Mouse (Mus musculus): ENCODE results near the gene Faf1. TPM values are rescaled to one million over a fixed set of nuclear protein-coding genes. Genes with fewer than 3 reads are reported as not detected.

The Faf1 gene
- polyA plus RNA-seq, 1 experiment from 2014 or later: 23.0 TPM

DNA sequence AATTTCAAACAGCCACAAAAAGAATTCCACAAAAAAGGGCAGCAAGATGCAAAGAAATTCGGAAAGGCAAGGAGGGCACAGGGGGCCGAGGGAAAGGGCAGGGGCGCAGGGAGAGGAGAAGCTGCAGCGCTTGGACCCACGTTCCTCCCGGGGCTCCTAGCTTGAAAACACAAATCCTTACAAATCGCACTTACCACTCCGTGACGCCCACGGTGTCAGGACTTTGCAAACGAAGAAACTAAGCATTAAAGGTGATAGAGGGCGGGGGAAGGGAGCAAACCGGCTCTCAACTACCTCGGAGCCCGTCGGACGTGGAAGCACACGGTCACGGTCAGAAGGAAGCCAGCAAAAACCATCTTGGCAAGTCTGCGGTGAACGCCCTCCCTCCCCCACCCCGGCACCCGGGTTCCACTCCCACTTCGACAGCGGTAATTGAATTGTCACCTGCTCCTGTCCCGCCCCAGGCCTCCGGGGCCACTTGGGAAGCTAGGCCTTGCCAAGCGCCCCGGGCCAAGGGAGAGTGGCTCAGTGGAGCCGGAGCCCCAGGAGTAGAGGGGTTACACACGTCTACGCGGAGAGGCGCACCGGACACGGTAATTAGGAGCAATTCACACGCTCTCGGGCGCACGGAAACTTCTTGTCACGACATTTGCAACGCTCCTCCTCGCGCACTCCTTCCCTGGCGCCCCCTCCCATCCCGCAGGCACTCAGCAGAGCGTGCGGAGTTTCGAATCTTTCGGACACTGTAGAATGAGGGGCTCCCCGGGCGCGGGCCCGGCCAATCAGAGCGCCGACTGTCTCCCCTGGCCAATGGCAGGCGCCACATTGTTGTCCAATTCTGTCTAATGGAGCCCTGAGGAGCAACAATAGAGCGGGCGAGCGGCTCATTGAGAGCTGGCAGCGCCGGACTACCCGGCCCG, 301.0 kb downstream of the Faf1 start, which contains the start of gene Dmrta2:
Gene Dmrta2, plus strand, starts transcription at position 906 of the 920 bp plus-strand sequence.
- WGBS: under 1% methylated on average over 64 of the region's 64 CpGs
- ATAC-seq (ENCODE audit: insufficient number of reproducible peaks, low FRiP score, low TSS enrichment, low read depth): no peak
- Histone ChIP-seq H3K4me3 (peak within 1 kb of the TSS; percentile 42), H3K36me3 (no peaks in the 10 kb centered on the region), H3K27ac (no peak within 1 kb of the TSS), H3K9ac (no peak within 1 kb of the TSS), H3K9me3 (no peaks in the 10 kb centered on the region), H3K4me1 (peaks cover 44% of the 10 kb centered on the region), H3K4me2 (peak within 1 kb of the TSS; percentile 75), H3K27me3 (peaks cover 97% of the 10 kb centered on the region)

DNA sequence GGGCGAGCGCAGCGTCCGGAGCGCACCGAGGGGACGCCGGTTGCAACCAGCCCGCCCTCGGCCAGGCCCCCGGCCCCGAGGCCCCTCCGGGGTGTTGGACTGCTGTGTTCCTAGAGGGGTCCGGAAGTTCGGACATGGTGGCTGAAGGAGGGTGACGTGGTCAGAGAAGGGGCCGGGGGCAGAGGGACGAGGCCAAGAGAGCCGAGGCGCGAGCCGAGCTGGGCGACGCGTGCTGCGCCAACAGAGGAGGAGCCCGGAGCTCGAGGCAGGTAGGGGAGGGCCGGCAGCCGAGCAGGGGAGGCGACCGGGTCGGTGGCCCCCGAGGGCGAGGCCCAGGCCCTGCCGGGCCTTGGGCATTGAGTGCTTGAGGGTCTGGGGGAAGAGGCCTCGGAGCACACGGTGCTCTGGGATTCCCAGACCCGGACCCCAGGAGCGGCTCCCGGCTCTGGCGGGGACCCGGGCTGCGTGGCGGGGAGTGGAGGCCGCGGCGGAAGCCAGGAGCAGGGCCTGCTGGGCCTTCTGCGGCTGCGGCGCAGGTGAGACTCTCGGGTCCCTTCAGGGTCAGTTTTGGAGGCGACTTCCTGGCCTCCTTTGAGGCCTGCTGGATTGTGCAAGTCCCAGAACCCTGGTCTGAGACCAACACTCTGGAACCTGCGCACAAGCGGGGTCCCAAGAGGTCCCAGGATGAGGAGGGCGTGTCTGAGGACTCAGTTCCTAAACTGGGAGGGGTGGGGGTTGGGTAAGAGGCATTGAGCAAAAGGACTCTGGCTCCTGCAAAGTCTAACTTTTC, 301.9 kb downstream of the Faf1 start:
- Histone ChIP-seq H3K4me2 (peak overlapping the region; percentile 75), H3K4me1 (peaks cover 48% of the 10 kb centered on the region), H3K9me3 (no peaks in the 10 kb centered on the region), H3K4me3 (peak overlapping the region; percentile 42), H3K9ac (no peak overlapping the region), H3K27ac (no peak overlapping the region), H3K36me3 (no peaks in the 10 kb centered on the region), H3K27me3 (peaks cover 98% of the 10 kb centered on the region)
- ATAC-seq (ENCODE audit: insufficient number of reproducible peaks, low FRiP score, low TSS enrichment, low read depth): no peak
- 1% methylated on average over 56 of the region's 56 CpGs for WGBS

DNA sequence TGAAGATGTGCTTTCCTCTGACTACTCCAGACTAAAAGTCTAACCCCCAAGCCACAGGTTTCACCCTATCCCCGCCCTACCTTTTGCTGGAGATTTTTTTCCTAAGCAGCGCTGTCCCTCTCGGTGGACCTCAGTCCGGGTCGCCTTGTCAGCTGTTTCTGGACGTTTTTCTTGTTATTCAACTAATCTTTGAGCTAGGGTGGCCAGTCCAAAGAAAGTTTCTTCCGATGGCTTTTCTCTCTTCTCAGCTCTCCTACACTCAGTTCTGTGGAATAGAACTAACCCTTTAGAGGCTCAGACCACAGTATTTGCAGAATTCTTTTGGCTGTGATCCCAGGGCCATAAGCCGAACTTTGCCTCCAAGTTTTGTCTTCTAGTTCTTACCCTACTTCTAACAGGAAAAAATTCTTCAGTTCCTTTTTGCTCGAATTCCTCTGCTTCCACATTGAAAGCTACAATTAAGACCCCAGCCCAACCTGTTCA, 302.5 kb downstream of the Faf1 start:
- whole genome bisulfite sequencing: 3% methylated on average over 9 of the region's 9 CpGs

DNA sequence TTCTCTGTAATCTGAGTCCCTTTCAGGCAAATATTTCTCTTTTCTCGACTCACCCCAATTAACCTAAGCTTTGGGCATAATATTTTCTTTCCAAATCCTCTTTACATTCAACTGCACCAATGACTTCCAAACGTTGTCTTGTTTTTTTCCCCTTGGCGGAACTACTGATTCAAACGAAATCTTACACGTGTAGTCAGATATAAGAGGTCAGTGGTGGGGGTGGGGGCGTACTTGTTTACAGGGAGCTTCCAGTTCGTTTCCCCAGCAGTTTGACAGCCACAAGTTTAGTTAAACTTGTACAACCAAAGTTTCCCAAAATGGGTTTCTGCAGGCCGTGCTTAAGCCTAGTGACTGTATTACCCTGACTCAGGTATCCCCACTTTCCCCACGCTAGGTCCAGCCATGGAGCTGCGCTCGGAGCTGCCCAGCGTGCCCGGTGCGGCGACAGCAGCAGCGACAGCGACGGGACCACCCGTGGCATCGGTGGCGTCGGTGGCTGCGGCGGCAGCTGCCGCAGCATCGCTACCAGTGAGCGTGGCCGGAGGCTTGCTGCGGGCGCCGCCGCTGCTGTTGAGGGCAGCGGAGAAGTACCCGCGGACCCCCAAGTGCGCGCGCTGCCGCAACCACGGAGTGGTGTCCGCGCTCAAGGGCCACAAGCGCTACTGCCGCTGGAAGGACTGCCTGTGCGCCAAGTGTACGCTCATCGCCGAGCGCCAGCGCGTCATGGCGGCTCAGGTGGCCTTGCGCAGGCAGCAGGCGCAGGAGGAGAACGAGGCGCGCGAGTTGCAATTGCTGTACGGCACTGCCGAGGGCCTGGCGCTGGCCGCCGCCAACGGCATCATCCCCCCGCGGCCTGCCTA, 303.3 kb downstream of the Faf1 start:
- Histone ChIP-seq H3K27ac (no peak overlapping the region), H3K36me3 (no peaks in the 10 kb centered on the region), H3K4me1 (peaks cover 56% of the 10 kb centered on the region), H3K9ac (no peak overlapping the region), H3K27me3 (peaks cover 98% of the 10 kb centered on the region), H3K9me3 (no peaks in the 10 kb centered on the region), H3K4me2 (peak overlapping the region; percentile 32), H3K4me3 (peak overlapping the region; percentile 24)
- ATAC-seq (ENCODE audit: insufficient number of reproducible peaks, low FRiP score, low TSS enrichment, low read depth): no peak
- WGBS: 1% methylated on average over 62 of the region's 66 CpGs

More for the DNA sequence above, 302.5 kb downstream of the Faf1 start:
- H3K4me1 ChIP-seq: peaks cover 54% of the 10 kb centered on the region
- no peak overlapping the region; the same call in 1 of the 2 replicates for H3K4me2 ChIP-seq
- no peak overlapping the region for H3K4me3 ChIP-seq
- peaks cover 98% of the 10 kb centered on the region for H3K27me3 ChIP-seq
- no peak for ATAC-seq (ENCODE audit: insufficient number of reproducible peaks, low FRiP score, low TSS enrichment, low read depth)
- no peaks in the 10 kb centered on the region for H3K9me3 ChIP-seq
- H3K36me3 ChIP-seq: no peaks in the 10 kb centered on the region
- H3K27ac ChIP-seq: no peak overlapping the region
- H3K9ac ChIP-seq: no peak overlapping the region

DNA sequence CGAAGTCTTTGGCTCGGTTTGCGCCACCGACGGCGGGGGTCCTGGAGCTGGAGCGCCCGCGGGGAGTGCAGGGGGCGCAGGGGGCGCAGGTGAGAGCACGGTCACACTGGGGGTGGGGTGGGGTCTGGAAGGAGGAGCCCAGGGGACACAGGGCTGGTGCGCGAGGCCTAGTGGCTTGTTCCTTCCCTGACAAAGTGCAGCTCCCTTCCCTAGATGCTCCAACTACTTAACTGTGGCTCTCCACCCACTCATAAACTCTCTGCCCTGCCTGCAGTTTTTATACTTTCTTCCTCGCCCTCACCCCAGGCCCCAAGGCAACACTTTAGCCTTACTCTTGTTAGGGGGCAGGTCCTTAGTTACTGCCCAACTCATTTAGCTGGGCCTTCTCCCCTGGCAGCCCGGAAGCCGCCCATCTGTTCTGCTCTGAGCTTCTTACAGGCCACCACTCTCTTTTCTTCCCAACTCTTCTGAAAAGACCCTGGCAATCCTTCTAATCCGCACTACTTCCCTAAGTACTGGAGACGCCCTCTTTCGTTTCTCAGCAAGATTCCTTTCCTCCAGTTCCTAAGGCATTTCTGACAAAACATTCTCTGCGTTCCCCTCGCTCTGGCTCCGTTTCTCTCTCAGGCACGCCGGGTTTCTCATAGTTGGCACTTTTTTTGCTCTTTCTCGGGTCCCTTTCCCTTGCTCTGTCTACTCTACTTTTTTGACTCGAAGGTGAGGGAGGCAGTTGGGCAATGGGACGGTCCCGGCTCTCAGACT, 304.1 kb downstream of the Faf1 start:
- H3K9ac ChIP-seq: no peak overlapping the region

DNA sequence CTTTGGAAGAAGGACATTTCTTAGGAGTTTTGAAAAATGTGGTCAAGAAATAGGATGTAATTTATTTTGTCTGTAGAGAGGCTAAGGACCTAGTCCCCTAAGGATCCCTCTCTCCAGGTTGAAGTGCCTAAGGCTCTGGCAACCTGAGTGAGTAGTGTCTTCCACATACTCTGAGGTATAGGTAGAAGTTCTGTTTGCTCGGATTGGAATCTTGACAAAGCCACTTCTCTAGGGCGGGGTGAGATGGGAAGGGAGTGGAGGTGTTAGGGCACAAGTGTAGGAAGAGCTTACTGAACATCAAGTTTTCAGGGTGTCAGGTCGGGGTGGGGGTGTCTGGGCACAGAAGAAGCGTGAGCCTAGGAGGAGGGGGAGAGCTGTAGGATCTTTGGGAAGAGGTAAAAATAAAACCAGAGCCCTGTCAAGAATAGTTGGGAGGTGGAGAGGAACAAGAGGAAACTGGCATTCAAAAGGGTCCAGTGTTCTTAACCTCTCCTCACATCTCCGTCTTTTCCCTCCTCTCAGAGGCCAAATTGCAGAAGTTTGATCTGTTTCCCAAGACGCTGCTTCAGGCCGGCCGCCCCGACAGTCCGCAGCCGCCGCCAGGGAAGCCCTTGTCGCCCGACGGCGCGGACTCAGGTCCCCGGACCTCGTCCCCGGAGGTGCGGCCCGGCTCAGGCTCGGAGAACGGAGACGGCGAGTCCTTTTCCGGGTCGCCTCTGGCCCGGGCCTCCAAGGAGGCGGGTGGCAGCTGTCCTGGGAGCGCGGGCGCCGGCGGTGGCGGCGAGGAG, 304.9 kb downstream of the Faf1 start:
- H3K4me3 ChIP-seq: peak overlapping the region; percentile 39
- WGBS: 3% methylated on average over 37 of the region's 37 CpGs
- H3K4me1 ChIP-seq: peaks cover 55% of the 10 kb centered on the region
- no peak overlapping the region for H3K9ac ChIP-seq
- H3K36me3 ChIP-seq: no peaks in the 10 kb centered on the region
- no peak for ATAC-seq (ENCODE audit: insufficient number of reproducible peaks, low FRiP score, low TSS enrichment, low read depth)
- H3K4me2 ChIP-seq: peak overlapping the region; percentile 60
- peaks cover 98% of the 10 kb centered on the region for H3K27me3 ChIP-seq
- no peaks in the 10 kb centered on the region for H3K9me3 ChIP-seq
- no peak overlapping the region for H3K27ac ChIP-seq

More for the DNA sequence above, 304.1 kb downstream of the Faf1 start:
- H3K4me1 ChIP-seq: peaks cover 55% of the 10 kb centered on the region
- 8% methylated on average over 29 of the region's 29 CpGs for WGBS
- H3K4me3 ChIP-seq: peak overlapping the region; percentile 24
- H3K27ac ChIP-seq: no peak overlapping the region
- H3K36me3 ChIP-seq: no peaks in the 10 kb centered on the region
- ATAC-seq (ENCODE audit: insufficient number of reproducible peaks, low FRiP score, low TSS enrichment, low read depth): no peak
- H3K9me3 ChIP-seq: no peaks in the 10 kb centered on the region
- H3K27me3 ChIP-seq: peaks cover 98% of the 10 kb centered on the region
- H3K4me2 ChIP-seq: peak overlapping the region; percentile 32; the same call in 1 of the 2 replicates

DNA sequence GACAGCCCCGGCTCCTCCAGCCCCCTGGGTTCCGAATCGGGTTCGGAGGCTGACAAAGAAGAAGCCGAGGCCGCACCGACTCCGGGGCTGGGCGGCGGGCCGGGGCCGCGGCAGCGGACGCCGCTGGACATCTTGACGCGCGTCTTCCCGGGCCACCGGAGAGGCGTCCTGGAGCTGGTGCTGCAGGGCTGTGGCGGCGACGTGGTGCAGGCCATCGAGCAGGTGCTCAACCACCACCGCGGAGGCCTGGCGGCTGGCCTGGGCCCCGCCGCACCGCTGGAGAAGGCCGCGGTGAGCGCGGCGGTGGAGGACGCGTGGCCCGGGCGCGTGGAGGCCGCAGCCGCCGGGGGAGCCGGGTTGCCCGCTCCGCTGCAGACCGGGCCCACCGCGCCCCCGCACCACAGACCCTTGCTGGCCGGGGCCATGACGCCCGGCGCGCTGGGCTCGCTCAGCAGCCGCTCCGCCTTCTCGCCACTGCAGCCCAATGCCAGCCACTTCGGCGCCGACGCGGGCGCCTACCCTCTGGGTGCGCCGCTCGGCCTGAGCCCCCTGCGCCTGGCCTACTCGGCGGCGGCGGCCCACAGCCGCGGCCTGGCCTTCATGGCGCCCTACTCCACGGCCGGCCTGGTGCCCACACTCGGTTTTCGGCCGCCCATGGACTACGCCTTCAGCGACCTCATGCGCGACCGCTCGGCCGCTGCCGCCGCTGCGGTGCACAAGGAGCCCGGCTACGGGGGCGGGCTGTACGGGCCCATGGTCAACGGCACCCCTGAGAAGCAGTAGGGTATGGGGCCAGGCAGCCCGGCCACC, 305.7 kb downstream of the Faf1 start:
- H3K36me3 ChIP-seq: no peaks in the 10 kb centered on the region
- WGBS: under 1% methylated on average over 76 of the region's 99 CpGs
- peak overlapping the region; percentile 39 for H3K4me3 ChIP-seq
- peaks cover 98% of the 10 kb centered on the region for H3K27me3 ChIP-seq
- H3K27ac ChIP-seq: no peak overlapping the region
- H3K4me1 ChIP-seq: peaks cover 54% of the 10 kb centered on the region
- no peak overlapping the region for H3K9ac ChIP-seq
- ATAC-seq (ENCODE audit: insufficient number of reproducible peaks, low FRiP score, low TSS enrichment, low read depth): no peak
- peak overlapping the region; percentile 60 for H3K4me2 ChIP-seq
- no peaks in the 10 kb centered on the region for H3K9me3 ChIP-seq

DNA sequence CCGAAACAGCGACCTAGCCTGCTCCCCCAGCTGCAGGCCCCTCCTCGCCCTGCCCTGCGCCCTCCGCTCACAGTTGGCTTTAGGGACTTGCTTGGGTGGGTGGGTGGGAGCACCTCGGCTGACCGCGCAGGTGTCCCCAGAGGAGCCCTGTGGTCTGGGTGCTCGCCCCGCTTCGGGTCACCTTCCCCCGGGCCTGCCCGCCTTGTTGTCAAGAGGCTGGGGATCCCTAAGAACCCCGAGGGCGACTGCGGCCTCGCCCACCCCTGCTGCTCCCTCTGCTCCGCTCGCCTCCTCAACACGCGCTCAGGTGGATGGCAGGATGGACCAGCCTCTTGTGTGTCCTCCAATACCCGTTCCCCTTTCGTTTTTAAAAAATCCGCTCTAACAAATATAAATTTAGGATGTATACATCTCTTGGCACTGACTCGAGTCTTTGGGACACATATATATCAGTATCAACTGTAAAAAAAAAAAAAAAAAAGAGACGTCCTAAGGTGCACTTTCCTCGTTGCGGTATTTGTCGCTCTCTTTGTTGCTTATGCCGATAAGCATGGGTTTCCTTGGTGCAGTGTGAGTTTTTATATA, 306.4 kb downstream of the Faf1 start:
- Histone ChIP-seq H3K4me2 (peak overlapping the region; percentile 60), H3K4me1 (peaks cover 47% of the 10 kb centered on the region), H3K4me3 (peak overlapping the region; percentile 39), H3K27ac (no peak overlapping the region), H3K9me3 (no peaks in the 10 kb centered on the region), H3K9ac (no peak overlapping the region), H3K36me3 (no peaks in the 10 kb centered on the region), H3K27me3 (peaks cover 98% of the 10 kb centered on the region)
- WGBS: 6% methylated on average over 28 of the region's 30 CpGs
- ATAC-seq (ENCODE audit: insufficient number of reproducible peaks, low FRiP score, low TSS enrichment, low read depth): no peak

DNA sequence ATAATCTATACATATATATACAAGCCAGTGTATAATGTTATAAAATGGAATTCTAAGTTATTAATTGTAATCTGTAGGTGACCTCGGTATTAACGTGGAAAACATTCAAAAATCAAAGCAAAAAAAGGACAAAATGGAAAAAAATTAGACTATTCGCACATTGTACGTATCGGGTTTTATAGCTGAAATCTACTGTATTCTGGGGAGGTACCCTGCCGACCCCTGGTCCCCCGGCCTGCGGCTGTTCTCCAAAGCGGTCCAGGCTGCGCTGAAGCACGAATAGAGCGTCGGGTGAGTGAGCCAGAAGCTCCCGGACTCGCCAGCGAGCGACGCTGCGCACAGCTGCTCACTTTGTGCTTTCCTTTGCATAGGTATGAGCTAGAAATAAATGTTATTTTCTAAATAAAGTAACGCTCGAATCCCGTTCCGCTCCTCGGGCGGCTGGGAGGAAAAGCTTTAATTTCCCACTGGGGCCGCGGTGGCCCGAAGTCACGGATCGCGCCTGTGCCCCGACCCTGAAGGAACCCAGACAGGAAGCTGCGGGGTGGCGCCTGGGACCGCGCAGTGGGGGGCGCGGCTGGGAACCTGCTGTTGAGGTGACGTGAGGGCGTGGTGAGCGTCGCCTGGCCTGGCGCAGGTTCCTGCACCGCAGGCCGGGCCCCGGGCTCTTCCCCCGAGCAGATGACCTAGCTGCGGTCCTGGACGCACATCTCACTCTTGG, 307.1 kb downstream of the Faf1 start:
- Histone ChIP-seq H3K36me3 (no peaks in the 10 kb centered on the region), H3K4me1 (peaks cover 40% of the 10 kb centered on the region), H3K4me3 (peak overlapping the region; percentile 23), H3K27ac (no peak overlapping the region), H3K9ac (no peak overlapping the region), H3K9me3 (no peaks in the 10 kb centered on the region), H3K4me2 (peak overlapping the region; percentile 30; the same call in 1 of the 2 replicates), H3K27me3 (peaks cover 97% of the 10 kb centered on the region)
- no peak for ATAC-seq (ENCODE audit: insufficient number of reproducible peaks, low FRiP score, low TSS enrichment, low read depth)
- WGBS: 1% methylated on average over 49 of the region's 49 CpGs
